Mouse (Mus musculus) heart, embryonic 14.5 days (tissue): ENCODE data around the gene Meis2. TPM values are rescaled to one million over a fixed set of nuclear protein-coding genes. Genes with fewer than 3 reads are reported as not detected.
A peak's percentile ranks its signal among the peaks of the same experiment; 100 is the strongest.

Experiments
- ATAC-seq: fragments of 200-750 bp; cut with Nextera tagmentation; 2 replicates; pipeline ENCODE4 v1.8.0; 2017; ENCODE audit warnings: low read depth, moderate TSS enrichment; ENCODE audit not compliant: insufficient number of reproducible peaks, insufficient read depth, low FRiP score
- H3K27ac ChIP-seq, 2 experiments: fragments of 200-500 bp in 1 of 2; fragments of 300-500 bp in 1 of 2; sonication (generic) in 1 of 2; replicated peaks in 1 of 2; 2 replicates each; pipeline ENCODE4 v1.5.1; 2012 to 2014; ENCODE audit warnings: low read depth in 2 of 2, low read length in 2 of 2, control low read depth in 1 of 2, mild to moderate bottlenecking in 1 of 2, mixed read lengths in 1 of 2; ENCODE audit not compliant: control insufficient read depth in 1 of 2, insufficient read depth in 1 of 2
- H3K27me3 ChIP-seq: fragments of 300-500 bp; sonication (generic); 2 replicates; pipeline ENCODE4 v1.6.1; 2014; ENCODE audit warnings: mild to moderate bottlenecking, low read length, control low read depth; ENCODE audit not compliant: control insufficient read depth, insufficient read depth
- H3K36me3 ChIP-seq: fragments of 300-500 bp; sonication (generic); 2 replicates; pipeline ENCODE4 v1.6.1; 2014; ENCODE audit warnings: mild to moderate bottlenecking, control low read depth, low read length, mixed read lengths; ENCODE audit not compliant: control insufficient read depth, insufficient read depth
- H3K4me1 ChIP-seq, 2 experiments: fragments of 200-500 bp in 1 of 2; fragments of 300-500 bp in 1 of 2; sonication (generic) in 1 of 2; 2 replicates each; pipeline ENCODE4 v1.6.1; 2012 to 2014; ENCODE audit warnings: low read length in 2 of 2, control low read depth in 1 of 2, mixed read lengths in 1 of 2; ENCODE audit not compliant: control insufficient read depth in 2 of 2, insufficient read depth in 2 of 2
- H3K4me2 ChIP-seq: fragments of 300-500 bp; sonication (generic); 2 replicates; pipeline ENCODE4 v1.6.1; 2014; ENCODE audit warnings: mild to moderate bottlenecking, low read length
- H3K4me3 ChIP-seq, 2 experiments: fragments of 200-500 bp in 1 of 2; fragments of 300-500 bp in 1 of 2; sonication (generic) in 1 of 2; 2 replicates each; pipeline ENCODE4 v1.5.1; 2012 to 2014; ENCODE audit warnings: low read length in 2 of 2, mild to moderate bottlenecking in 2 of 2, control low read depth in 1 of 2, low read depth in 1 of 2, moderate library complexity in 1 of 2; ENCODE audit not compliant: control insufficient read depth in 1 of 2, insufficient read depth in 1 of 2
- H3K9ac ChIP-seq: fragments of 300-500 bp; sonication (generic); 2 replicates; pipeline ENCODE4 v1.6.1; 2014; ENCODE audit warnings: mild to moderate bottlenecking, low read length
- H3K9me3 ChIP-seq: fragments of 300-500 bp; sonication (generic); 2 replicates; pipeline ENCODE4 v1.6.1; 2016; ENCODE audit warnings: low read length, control low read depth; ENCODE audit not compliant: control insufficient read depth
- WGBS: fragments of 180-500 bp; shearing (Covaris S2); extraction: QIAGEN DNeasy Blood & Tissue Kit; methylation state at CpG from one replicate; pipeline ENCODE4 v1.1.7; 2014; 5-methylcytosine and 5-hydroxymethylcytosine counted together
- polyA plus RNA-seq: library from polyadenylated mRNA; unstranded; fragments of >200 nt; fragmentation: Nextera tagmentation; extraction: Ambion mirVana; gene quantifications from 2 replicates; pipeline ENCODE4 v1.2.1, GENCODE M21; 2014

Meis2 gene
- polyA plus RNA-seq, 1 experiment from 2014 or later, result 30.8 TPM

DNA sequence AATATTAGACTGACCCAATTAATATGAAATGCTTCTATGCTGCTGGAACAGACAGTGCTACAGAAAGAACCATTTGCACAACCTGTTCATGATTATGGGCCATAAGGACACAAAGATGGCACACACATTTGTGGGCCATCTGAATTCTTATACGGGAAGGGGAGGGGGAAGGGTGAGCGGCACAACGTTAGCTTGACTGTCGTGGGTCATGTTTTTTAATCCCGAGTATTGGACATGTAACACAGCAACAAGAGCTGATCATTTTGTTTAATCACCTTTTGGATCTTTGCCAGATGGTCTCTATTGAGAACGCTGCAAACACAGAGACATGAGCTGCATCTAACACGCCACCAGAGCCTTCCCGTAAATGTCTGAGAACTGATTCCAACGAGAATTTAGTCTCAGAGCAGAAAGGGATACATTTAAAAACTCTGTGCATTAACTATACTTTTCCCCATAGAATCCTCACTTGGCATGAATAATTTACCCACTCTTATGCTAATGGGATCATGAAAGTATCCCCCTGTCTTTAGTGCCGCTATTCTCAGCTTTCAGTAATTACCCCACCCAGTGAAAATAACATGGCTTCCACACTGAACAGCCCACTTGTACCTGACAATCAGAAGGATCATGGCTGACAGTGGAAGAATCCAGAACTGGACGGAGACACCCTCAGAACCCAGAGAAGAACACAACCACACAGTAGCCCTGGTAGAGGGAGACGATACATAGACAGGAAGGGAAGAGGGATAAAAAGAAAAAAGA lies 22.5 kb downstream of the Meis2 start:
- Histone ChIP-seq H3K9ac (no peak overlapping the region), H3K27ac (no peak overlapping the region), H3K9me3 (no peaks in the 10 kb centered on the region), H3K27me3 (no peaks in the 10 kb centered on the region), H3K36me3 (peaks cover 59% of the 10 kb centered on the region), H3K4me2 (no peak overlapping the region), H3K4me1 (peaks cover 13 to 28% of the 10 kb centered on the region in 2 experiments), H3K4me3 (no peak overlapping the region)
- ATAC-seq, result no peak
- WGBS, result 84% methylated on average over 12 of the region's 12 CpGs

DNA sequence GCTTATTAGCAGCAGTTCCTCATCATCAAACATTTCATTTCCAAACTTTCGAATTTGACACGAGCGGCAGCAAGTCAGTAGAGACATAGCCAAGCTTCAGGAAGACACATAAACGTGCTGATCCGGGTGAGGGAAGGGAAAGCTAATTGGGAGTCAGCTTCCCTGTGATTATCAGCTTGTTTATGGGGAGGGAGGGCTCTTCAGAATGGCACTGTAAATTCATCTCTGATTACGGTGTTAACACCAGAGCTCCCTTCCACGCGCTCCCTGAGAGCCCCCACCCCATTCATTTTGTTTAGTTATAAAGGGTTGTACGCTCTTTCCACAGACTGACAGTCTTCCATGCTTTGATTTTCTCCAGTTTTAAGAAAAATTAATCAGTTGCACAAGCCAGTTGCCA lies 23.2 kb downstream of the Meis2 start:
- Histone ChIP-seq H3K36me3 (peaks cover 60% of the 10 kb centered on the region), H3K9me3 (no peaks in the 10 kb centered on the region), H3K27me3 (no peaks in the 10 kb centered on the region), H3K4me2 (no peak overlapping the region), H3K4me3 (no peak overlapping the region), H3K4me1 (peaks cover 11 to 24% of the 10 kb centered on the region in 2 experiments), H3K9ac (no peak overlapping the region), H3K27ac (no peak overlapping the region)
- no peak for ATAC-seq
- 64% methylated on average over 9 of the region's 9 CpGs for WGBS

DNA sequence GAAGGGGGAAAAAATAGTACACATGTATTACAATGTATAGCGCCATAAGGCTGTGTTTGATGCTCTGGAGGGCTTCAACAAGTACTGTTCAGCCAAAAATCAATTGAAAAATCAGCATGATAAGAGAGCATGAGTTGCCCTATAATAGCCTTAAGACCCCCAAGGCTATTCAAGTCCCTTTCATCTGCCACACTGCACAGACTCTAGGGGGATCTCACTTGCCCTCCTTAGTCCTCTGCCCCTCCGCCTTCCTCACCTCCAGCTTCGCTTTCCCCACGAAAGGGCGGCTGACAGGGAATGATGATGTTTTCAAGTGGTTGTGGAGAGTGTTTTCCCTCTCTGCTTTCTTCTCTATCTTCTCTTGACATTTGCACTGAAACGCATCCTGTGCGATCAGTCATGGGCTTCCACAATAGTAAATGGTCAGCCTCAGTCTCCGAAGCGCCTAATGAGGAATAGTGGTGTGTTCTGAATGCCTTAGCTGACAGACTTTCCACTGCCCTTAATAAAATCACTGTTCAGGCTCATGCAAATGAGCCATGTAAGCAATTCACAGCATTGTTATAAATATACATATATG lies 23.9 kb downstream of the Meis2 start:
- Histone ChIP-seq H3K27me3 (no peaks in the 10 kb centered on the region), H3K9me3 (no peaks in the 10 kb centered on the region), H3K9ac (no peak overlapping the region), H3K4me1 (peaks cover 8 to 17% of the 10 kb centered on the region in 2 experiments), H3K4me2 (no peak overlapping the region), H3K27ac (no peak overlapping the region), H3K4me3 (no peak overlapping the region), H3K36me3 (peaks cover 60% of the 10 kb centered on the region)
- ATAC-seq, result no peak
- WGBS, result 49% methylated on average over 9 of the region's 9 CpGs

DNA sequence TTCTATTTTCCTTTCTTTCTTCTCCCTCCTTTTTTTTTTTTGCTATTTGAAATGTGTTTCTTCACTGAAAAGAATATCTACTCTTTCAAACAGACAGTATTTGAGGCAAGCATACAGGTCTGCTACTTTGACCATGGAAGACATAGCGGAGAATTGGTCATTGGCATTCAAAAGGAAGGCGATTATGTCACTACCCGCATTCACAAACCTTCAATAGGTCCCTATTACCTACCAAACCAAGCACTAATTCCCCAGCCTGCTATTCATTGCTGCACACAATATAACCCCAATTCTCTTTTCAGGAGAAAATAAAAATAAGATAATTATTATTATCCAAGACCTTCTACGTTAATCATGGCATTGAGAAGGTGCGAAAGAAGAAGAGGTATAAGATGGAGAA lies 30.3 kb downstream of the Meis2 start:
- H3K36me3 ChIP-seq, result peaks cover 70% of the 10 kb centered on the region

DNA sequence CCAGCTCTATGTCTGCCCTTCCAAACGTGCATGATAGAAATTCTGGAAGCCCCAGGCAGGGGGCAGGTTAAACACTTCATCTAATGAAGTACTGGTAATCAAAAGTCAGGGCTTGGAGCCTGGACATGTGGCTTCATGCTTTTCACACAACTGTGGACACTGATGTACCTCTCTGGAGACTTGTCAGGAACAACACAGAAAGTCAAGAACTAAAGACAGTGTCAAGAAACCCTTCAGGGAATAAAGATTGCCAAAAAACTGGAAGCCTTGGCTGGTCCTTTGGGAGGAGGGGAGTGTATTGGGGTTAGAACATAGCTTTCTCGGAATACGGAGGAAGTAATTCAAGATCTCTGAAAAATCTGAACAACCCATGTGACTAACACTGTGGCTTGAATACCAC lies 37.5 kb downstream of the Meis2 start:
- Histone ChIP-seq H3K4me3 (no peak overlapping the region), H3K36me3 (peaks cover 74% of the 10 kb centered on the region), H3K4me1 (peaks cover 0 to 7% of the 10 kb centered on the region in 2 experiments; a peak in 2 of 4 replicates), H3K9ac (no peak overlapping the region), H3K27ac (no peak overlapping the region), H3K4me2 (no peak overlapping the region), H3K9me3 (no peaks in the 10 kb centered on the region), H3K27me3 (no peaks in the 10 kb centered on the region)
- no peak for ATAC-seq
- WGBS, result 60% methylated on average over 3 of the region's 3 CpGs

More for the DNA sequence above, 30.3 kb downstream of the Meis2 start:
- H3K9me3 ChIP-seq, result no peaks in the 10 kb centered on the region
- WGBS, result 94% methylated on average over 5 of the region's 5 CpGs
- no peak overlapping the region for H3K4me2 ChIP-seq
- no peak overlapping the region for H3K9ac ChIP-seq
- ATAC-seq, result no peak
- H3K27ac ChIP-seq, result no peak overlapping the region
- H3K4me3 ChIP-seq, result no peak overlapping the region
- H3K4me1 ChIP-seq, result no peaks in the 10 kb centered on the region
- H3K27me3 ChIP-seq, result no peaks in the 10 kb centered on the region

DNA sequence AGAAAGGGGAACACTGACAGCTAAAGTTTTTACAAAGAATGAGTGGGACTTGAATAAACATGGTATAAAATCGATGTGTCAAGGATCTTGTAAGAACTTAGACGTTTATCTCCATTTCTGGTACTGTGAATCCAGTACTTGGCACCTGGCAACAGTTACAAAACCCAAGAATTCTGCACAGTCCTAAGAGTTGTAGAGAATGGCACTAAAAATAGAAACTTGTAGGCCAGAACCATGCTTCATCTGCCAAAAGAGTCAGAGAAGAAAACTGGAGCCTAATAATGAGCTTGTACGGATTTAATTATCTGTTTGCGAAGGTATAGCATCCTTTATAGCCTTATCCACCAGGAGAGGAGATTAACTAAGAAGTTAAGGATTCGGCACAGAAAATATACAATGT lies 42.8 kb downstream of the Meis2 start:
- Histone ChIP-seq H3K27ac (peak overlapping the region in 1 of 2 experiments; percentile 52; a peak in 1 of 4 replicates), H3K36me3 (peaks cover 38% of the 10 kb centered on the region), H3K27me3 (no peaks in the 10 kb centered on the region), H3K4me1 (peaks cover 19 to 33% of the 10 kb centered on the region in 2 experiments), H3K9me3 (no peaks in the 10 kb centered on the region), H3K9ac (no peak overlapping the region), H3K4me2 (no peak overlapping the region), H3K4me3 (no peak overlapping the region)
- no peak for ATAC-seq
- 63% methylated on average over 5 of the region's 5 CpGs for WGBS

DNA sequence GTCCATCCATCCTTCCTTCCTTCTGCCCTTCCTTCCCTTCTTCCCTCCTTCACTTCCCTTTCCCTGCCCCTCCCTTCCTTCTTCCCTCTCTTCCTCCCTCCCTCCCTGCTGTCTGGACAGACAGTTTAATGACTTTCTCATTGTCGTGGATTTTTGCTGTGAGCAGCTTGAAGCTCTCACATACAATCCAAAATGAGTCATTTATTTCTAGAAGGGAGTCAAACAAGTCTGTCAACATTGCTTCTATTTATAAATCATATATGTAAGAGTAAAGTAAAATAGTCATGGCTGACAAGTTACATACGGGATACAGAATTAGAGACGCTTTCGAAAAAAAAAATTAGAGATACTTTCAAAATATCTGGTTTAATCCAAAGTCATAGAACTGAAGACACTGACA lies 43.7 kb downstream of the Meis2 start:
- H3K36me3 ChIP-seq, result peaks cover 34% of the 10 kb centered on the region
- no peaks in the 10 kb centered on the region for H3K9me3 ChIP-seq
- no peak overlapping the region for H3K4me3 ChIP-seq
- WGBS, result 62% methylated on average over 4 of the region's 4 CpGs
- H3K4me1 ChIP-seq, result peaks cover 19 to 32% of the 10 kb centered on the region in 2 experiments
- no peaks in the 10 kb centered on the region for H3K27me3 ChIP-seq
- no peak overlapping the region; the same call in 1 of the 2 replicates for H3K4me2 ChIP-seq
- peak overlapping the region; percentile 42 to 73; a peak in 3 of 4 replicates for H3K27ac ChIP-seq
- no peak overlapping the region for H3K9ac ChIP-seq
- ATAC-seq, result no peak
